Mouse (Mus musculus) intestine, embryonic 14.5 days (tissue): ENCODE measurements around the gene Gm20772. TPM values are rescaled to one million over a fixed set of nuclear protein-coding genes. Genes with fewer than 3 reads are reported as not detected.
"Not testable (repeated sequence)": the region's sequence is repeated elsewhere in the genome, so short reads cannot be mapped to it uniquely, and the experiment has no call there.

ENCODE experiments used
- ATAC-seq: fragments of 200-750 bp; cut with Nextera tagmentation; replicated peaks from 2 replicates; pipeline ENCODE4 v1.8.0; 2017; ENCODE audit warnings: low read depth, moderate number of reproducible peaks, moderate TSS enrichment, moderate library complexity; ENCODE audit not compliant: low FRiP score, low TSS enrichment
- DNase-seq: peaks from one replicate; pipeline ENCODE4 v3.0.0-alpha.2; 2018; ENCODE audit warnings: low spot score
- H3K27ac ChIP-seq: fragments of 300-500 bp; sonication (generic); 2 replicates; pipeline ENCODE4 v1.5.1; 2014; ENCODE audit warnings: low read depth, mild to moderate bottlenecking, control low read depth
- H3K27me3 ChIP-seq: fragments of 300-500 bp; sonication (generic); replicated peaks from 2 replicates; pipeline ENCODE4 v1.6.1; 2014; ENCODE audit warnings: low read length, control low read depth; ENCODE audit not compliant: control insufficient read depth, insufficient read depth
- H3K36me3 ChIP-seq: fragments of 300-500 bp; sonication (generic); 2 replicates; pipeline ENCODE4 v1.6.1; 2014; ENCODE audit warnings: low read length, control low read depth; ENCODE audit not compliant: control insufficient read depth, insufficient read depth
- H3K4me1 ChIP-seq: fragments of 300-500 bp; sonication (generic); replicated peaks from 2 replicates; pipeline ENCODE4 v1.6.1; 2014; ENCODE audit warnings: low read length, control low read depth, mixed read lengths; ENCODE audit not compliant: control insufficient read depth, insufficient read depth
- H3K4me2 ChIP-seq: fragments of 300-500 bp; sonication (generic); 2 replicates; pipeline ENCODE4 v1.6.1; 2014; ENCODE audit warnings: low read length
- H3K4me3 ChIP-seq: fragments of 300-500 bp; sonication (generic); 2 replicates; pipeline ENCODE4 v1.5.1; 2014; ENCODE audit warnings: low read depth, low read length, control low read depth, mixed read lengths
- H3K9ac ChIP-seq: fragments of 300-500 bp; sonication (generic); 2 replicates; pipeline ENCODE4 v1.6.1; 2014; ENCODE audit warnings: mild to moderate bottlenecking, low read length
- H3K9me3 ChIP-seq: fragments of 300-500 bp; sonication (generic); 2 replicates; pipeline ENCODE4 v1.6.1; 2016; ENCODE audit warnings: low read length, control low read depth; ENCODE audit not compliant: control insufficient read depth
- WGBS: fragments of 180-500 bp; shearing (Covaris S2); extraction: QIAGEN DNeasy Blood & Tissue Kit; methylation state at CpG from one replicate; pipeline ENCODE4 v1.1.7; 2014; 5-methylcytosine and 5-hydroxymethylcytosine counted together
- polyA plus RNA-seq: library from polyadenylated mRNA; unstranded; fragments of >200 nt; fragmentation: Nextera tagmentation; extraction: Ambion mirVana; gene quantifications from 2 replicates; pipeline ENCODE4 v1.2.1, GENCODE M21; 2014

The Gm20772 gene
- not detected in 2 replicates for polyA plus RNA-seq

- not testable (repeated sequence) for H3K9ac ChIP-seq, H3K27ac ChIP-seq, ATAC-seq, H3K36me3 ChIP-seq, H3K27me3 ChIP-seq, H3K9me3 ChIP-seq, H3K4me3 ChIP-seq, DNase-seq, H3K4me1 ChIP-seq, H3K4me2 ChIP-seq
These were observed at the start of gene Gm20772, which contains the start of gene Gm20831 for GRCm38 (mm10) chrY:17874441-17874840. TSS of gene Gm20772 (plus strand) at chrY:17874741. TSS of gene Gm20831 (plus strand) at chrY:17874741.

GRCm38 (mm10) chrY:17846166-17846565 lies 28.4 kb upstream of the Gm20772 start, which contains the start of gene Gm21904:
TSS of gene Gm21904 (minus strand) at chrY:17846266.
- WGBS, result no CpG with 5 or more reads among the region's 3 CpGs
- H3K9ac ChIP-seq, H3K4me1 ChIP-seq, H3K27ac ChIP-seq, H3K27me3 ChIP-seq, H3K4me3 ChIP-seq, H3K4me2 ChIP-seq, ATAC-seq, H3K36me3 ChIP-seq, H3K9me3 ChIP-seq, DNase-seq: not testable (repeated sequence)

Other genes starting within 250 kb of the Gm20772 start
- not detected in 2 replicates for gene Gm21904, start 28.5 kb upstream of the Gm20772 start, polyA plus RNA-seq
- not detected in 2 replicates for gene Gm20831, start within 50 bp of the Gm20772 start, polyA plus RNA-seq
- not detected in 2 replicates for gene Srsy, start 62.6 kb downstream of the Gm20772 start, polyA plus RNA-seq
- gene Gm21764, start 187.1 kb downstream of the Gm20772 start, polyA plus RNA-seq, result not detected in 2 replicates
- gene Ssty1, start 214.4 kb downstream of the Gm20772 start, polyA plus RNA-seq, result not detected in 2 replicates